Mouse (Mus musculus): Measurements from ENCODE around the gene Nkx6-2. TPM values are rescaled to one million over a fixed set of nuclear protein-coding genes. Genes with fewer than 3 reads are reported as not detected.

Nkx6-2 gene
- polyA plus RNA-seq, 1 experiment from 2014 or later = 6.4 TPM

GRCm38 (mm10) chr7:139590302-139590701, 7.7 kb upstream of the Nkx6-2 start:
- no peaks in the 10 kb centered on the region for H3K9me3 ChIP-seq (ENCODE audit: control insufficient read depth, low read depth, low read length)
- no peak overlapping the region for H3K9ac ChIP-seq (replicated peaks; ENCODE audit: low read depth, low read length)
- H3K27me3 ChIP-seq (ENCODE audit: control insufficient read depth, insufficient read depth, low read length) = peaks cover 27% of the 10 kb centered on the region
- H3K27ac ChIP-seq (ENCODE audit: low read length) = no peak overlapping the region
- peak; percentile 39; the same call in 1 of the 2 replicates for ATAC-seq (ENCODE audit: insufficient number of reproducible peaks, insufficient read depth, low FRiP score, low read depth)
- H3K4me2 ChIP-seq (replicated peaks; ENCODE audit: low read depth, low read length) = no peak overlapping the region
- H3K36me3 ChIP-seq (ENCODE audit: control insufficient read depth, insufficient read depth, low read length) = no peaks in the 10 kb centered on the region
- H3K4me3 ChIP-seq (ENCODE audit: low read depth, low read length) = no peak overlapping the region
- WGBS = 36% methylated on average over 3 of the region's 3 CpGs
- no peaks in the 10 kb centered on the region for H3K4me1 ChIP-seq (ENCODE audit: control insufficient read depth, insufficient read depth, low read length)

GRCm38 (mm10) chr7:139587919-139588318, 5.3 kb upstream of the Nkx6-2 start:
- Histone ChIP-seq H3K27ac (ENCODE audit: low read length) (no peak overlapping the region), H3K9me3 (ENCODE audit: control insufficient read depth, low read depth, low read length) (no peaks in the 10 kb centered on the region), H3K4me1 (ENCODE audit: control insufficient read depth, insufficient read depth, low read length) (no peaks in the 10 kb centered on the region; the same call in 1 of the 2 replicates), H3K9ac (replicated peaks; ENCODE audit: low read depth, low read length) (no peak overlapping the region), H3K4me2 (replicated peaks; ENCODE audit: low read depth, low read length) (no peak overlapping the region), H3K4me3 (ENCODE audit: low read depth, low read length) (no peak overlapping the region), H3K27me3 (ENCODE audit: control insufficient read depth, insufficient read depth, low read length) (peaks cover 41% of the 10 kb centered on the region), H3K36me3 (ENCODE audit: control insufficient read depth, insufficient read depth, low read length) (no peaks in the 10 kb centered on the region)
- WGBS = 31% methylated on average over 7 of the region's 7 CpGs
- no peak for ATAC-seq (ENCODE audit: insufficient number of reproducible peaks, insufficient read depth, low FRiP score, low read depth)

- Histone ChIP-seq H3K9me3 (ENCODE audit: control insufficient read depth, low read depth, low read length) (no peaks in the 10 kb centered on the region), H3K4me2 (replicated peaks; ENCODE audit: low read depth, low read length) (no peak overlapping the region), H3K4me1 (ENCODE audit: control insufficient read depth, insufficient read depth, low read length) (no peaks in the 10 kb centered on the region; the same call in 1 of the 2 replicates), H3K27me3 (ENCODE audit: control insufficient read depth, insufficient read depth, low read length) (peaks cover 54% of the 10 kb centered on the region), H3K27ac (ENCODE audit: low read length) (no peak overlapping the region), H3K36me3 (ENCODE audit: control insufficient read depth, insufficient read depth, low read length) (no peaks in the 10 kb centered on the region), H3K4me3 (ENCODE audit: low read depth, low read length) (no peak overlapping the region), H3K9ac (replicated peaks; ENCODE audit: low read depth, low read length) (no peak overlapping the region)
- no peak for ATAC-seq (ENCODE audit: insufficient number of reproducible peaks, insufficient read depth, low FRiP score, low read depth)
- 2% methylated on average over 29 of the region's 29 CpGs for WGBS
Measured at GRCm38 (mm10) chr7:139585183-139585821, 2.7 kb upstream of the Nkx6-2 start.

GRCm38 (mm10) chr7:139584221-139585175, 1.9 kb upstream of the Nkx6-2 start:
- no peaks in the 10 kb centered on the region for H3K36me3 ChIP-seq (ENCODE audit: control insufficient read depth, insufficient read depth, low read length)
- no peak overlapping the region; the same call in 1 of the 2 replicates for H3K4me2 ChIP-seq (replicated peaks; ENCODE audit: low read depth, low read length)
- no peaks in the 10 kb centered on the region; the same call in 1 of the 2 replicates for H3K4me1 ChIP-seq (ENCODE audit: control insufficient read depth, insufficient read depth, low read length)
- no peak for ATAC-seq (ENCODE audit: insufficient number of reproducible peaks, insufficient read depth, low FRiP score, low read depth)
- 1% methylated on average over 53 of the region's 53 CpGs for WGBS
- no peak overlapping the region for H3K9ac ChIP-seq (replicated peaks; ENCODE audit: low read depth, low read length)
- H3K4me3 ChIP-seq (ENCODE audit: low read depth, low read length) = peak overlapping the region; percentile 6; the same call in 1 of the 2 replicates
- H3K27ac ChIP-seq (ENCODE audit: low read length) = no peak overlapping the region
- no peaks in the 10 kb centered on the region for H3K9me3 ChIP-seq (ENCODE audit: control insufficient read depth, low read depth, low read length)
- H3K27me3 ChIP-seq (ENCODE audit: control insufficient read depth, insufficient read depth, low read length) = peaks cover 55% of the 10 kb centered on the region

GRCm38 (mm10) chr7:139583094-139583737, 619 bp upstream of the Nkx6-2 start:
- ATAC-seq (ENCODE audit: insufficient number of reproducible peaks, insufficient read depth, low FRiP score, low read depth) = no peak
- H3K9me3 ChIP-seq (ENCODE audit: control insufficient read depth, low read depth, low read length) = no peaks in the 10 kb centered on the region
- H3K4me2 ChIP-seq (replicated peaks; ENCODE audit: low read depth, low read length) = peak overlapping the region; percentile 48; the same call in 1 of the 2 replicates
- no peaks in the 10 kb centered on the region; the same call in 1 of the 2 replicates for H3K4me1 ChIP-seq (ENCODE audit: control insufficient read depth, insufficient read depth, low read length)
- H3K4me3 ChIP-seq (ENCODE audit: low read depth, low read length) = peak overlapping the region; percentile 32; the same call in 1 of the 2 replicates
- no peak overlapping the region for H3K9ac ChIP-seq (replicated peaks; ENCODE audit: low read depth, low read length)
- no peak overlapping the region for H3K27ac ChIP-seq (ENCODE audit: low read length)
- 20% methylated on average over 17 of the region's 17 CpGs for WGBS
- peaks cover 8% of the 10 kb centered on the region; the same call in 1 of the 2 replicates for H3K36me3 ChIP-seq (ENCODE audit: control insufficient read depth, insufficient read depth, low read length)
- peaks cover 55% of the 10 kb centered on the region for H3K27me3 ChIP-seq (ENCODE audit: control insufficient read depth, insufficient read depth, low read length)

- no peaks in the 10 kb centered on the region for H3K9me3 ChIP-seq (ENCODE audit: control insufficient read depth, low read depth, low read length)
- ATAC-seq (ENCODE audit: insufficient number of reproducible peaks, insufficient read depth, low FRiP score, low read depth) = 0 out of 2 replicates have a peak, but pooled peaks have one; percentile 17
- H3K27ac ChIP-seq (ENCODE audit: low read length) = no peak overlapping the region
- H3K9ac ChIP-seq (replicated peaks; ENCODE audit: low read depth, low read length) = no peak overlapping the region; the same call in 1 of the 2 replicates
- peaks cover 13% of the 10 kb centered on the region; the same call in 1 of the 2 replicates for H3K36me3 ChIP-seq (ENCODE audit: control insufficient read depth, insufficient read depth, low read length)
- WGBS = under 1% methylated on average over 81 of the region's 82 CpGs
- no peaks in the 10 kb centered on the region; the same call in 1 of the 2 replicates for H3K4me1 ChIP-seq (ENCODE audit: control insufficient read depth, insufficient read depth, low read length)
- peak overlapping the region; percentile 48 for H3K4me2 ChIP-seq (replicated peaks; ENCODE audit: low read depth, low read length)
- H3K4me3 ChIP-seq (ENCODE audit: low read depth, low read length) = peak overlapping the region; percentile 32
- H3K27me3 ChIP-seq (ENCODE audit: control insufficient read depth, insufficient read depth, low read length) = peaks cover 44% of the 10 kb centered on the region
Measured at GRCm38 (mm10) chr7:139581801-139582571, 611 bp downstream of the Nkx6-2 start.

- ATAC-seq (ENCODE audit: insufficient number of reproducible peaks, insufficient read depth, low FRiP score, low read depth) = no peak
- Histone ChIP-seq H3K4me2 (replicated peaks; ENCODE audit: low read depth, low read length) (peak overlapping the region; percentile 48), H3K27ac (ENCODE audit: low read length) (no peak overlapping the region), H3K27me3 (ENCODE audit: control insufficient read depth, insufficient read depth, low read length) (peaks cover 37% of the 10 kb centered on the region), H3K4me3 (ENCODE audit: low read depth, low read length) (peak overlapping the region; percentile 32), H3K4me1 (ENCODE audit: control insufficient read depth, insufficient read depth, low read length) (no peaks in the 10 kb centered on the region; the same call in 1 of the 2 replicates), H3K36me3 (ENCODE audit: control insufficient read depth, insufficient read depth, low read length) (peaks cover 13% of the 10 kb centered on the region; the same call in 1 of the 2 replicates), H3K9ac (replicated peaks; ENCODE audit: low read depth, low read length) (no peak overlapping the region), H3K9me3 (ENCODE audit: control insufficient read depth, low read depth, low read length) (no peaks in the 10 kb centered on the region)
- WGBS = 3% methylated on average over 78 of the region's 78 CpGs
Measured at GRCm38 (mm10) chr7:139580851-139581775, 1.5 kb downstream of the Nkx6-2 start.

Measured in stomach, embryonic 14.5 days (tissue).